Comparison of ENCODE assay signal across 10 mouse cellular contexts in genomic region chr4:55650186-55650585, GRCm38 (mm10).
A peak's percentile ranks its signal among the peaks of the same experiment; 100 is the strongest.
DNase-seq lines count a peak whose midpoint lies in the region; ATAC-seq lines count a peak whose summit lies in the region.
"Had no signal": no experiment of that assay in that cellular context is flagged by ENCODE, and none has a peak within 500 bp of the region (broad histone marks: within the 10 kb centered on the region; RNA-seq: fewer than 3 reads in every experiment).

No protein-coding gene starts in this region.

- peaks cover 11% of the 10 kb centered on the region for H3K4me1 ChIP-seq in kidney, embryonic 15.5 days
- peaks cover 29% of the 10 kb centered on the region for H3K4me1 ChIP-seq in embryonic facial prominence, embryonic 15.5 days
- H3K4me1 ChIP-seq in hindbrain, embryonic 10.5 days (replicated peaks), result peaks cover 18% of the 10 kb centered on the region
- peaks cover 18% of the 10 kb centered on the region for H3K4me1 ChIP-seq in midbrain, embryonic 15.5 days

- H3K9me3 ChIP-seq in kidney, embryonic 15.5 days (replicated peaks), result no peaks in the 10 kb centered on the region
- no peaks in the 10 kb centered on the region for H3K9me3 ChIP-seq in embryonic facial prominence, embryonic 15.5 days (replicated peaks)
- H3K9me3 ChIP-seq in hindbrain, embryonic 10.5 days, result no peaks in the 10 kb centered on the region
- no peaks in the 10 kb centered on the region for H3K9me3 ChIP-seq in midbrain, embryonic 15.5 days

- peak overlapping the region; percentile 90 for H3K4me2 ChIP-seq in kidney, embryonic 15.5 days
- H3K4me2 ChIP-seq in embryonic facial prominence, embryonic 15.5 days (replicated peaks), result no peak overlapping the region
- no peak overlapping the region; the same call in 1 of the 2 replicates for H3K4me2 ChIP-seq in midbrain, embryonic 15.5 days

- no peaks in the 10 kb centered on the region for H3K36me3 ChIP-seq in kidney, embryonic 15.5 days
- no peaks in the 10 kb centered on the region for H3K36me3 ChIP-seq in embryonic facial prominence, embryonic 15.5 days
- no peaks in the 10 kb centered on the region for H3K36me3 ChIP-seq in hindbrain, embryonic 10.5 days
- no peaks in the 10 kb centered on the region for H3K36me3 ChIP-seq in midbrain, embryonic 15.5 days (replicated peaks)

- H3K27ac ChIP-seq in kidney, embryonic 15.5 days, result peak overlapping the region; percentile 96; the same call in 1 of the 2 replicates
- H3K27ac ChIP-seq in embryonic facial prominence, embryonic 15.5 days (replicated peaks), result peak overlapping the region; percentile 98
- peak overlapping the region; percentile 92; the same call in 1 of the 2 replicates for H3K27ac ChIP-seq in hindbrain, embryonic 10.5 days
- peak overlapping the region; percentile 90; the same call in 1 of the 2 replicates for H3K27ac ChIP-seq in midbrain, embryonic 15.5 days

- no peak for ATAC-seq in kidney, embryonic 15.5 days (replicated peaks; ENCODE audit: low FRiP score)
- no peak for ATAC-seq in embryonic facial prominence, embryonic 15.5 days (ENCODE audit: insufficient number of reproducible peaks, low FRiP score, low TSS enrichment, low read depth)
- ATAC-seq in midbrain, embryonic 15.5 days (replicated peaks), result no peak; the same call in 1 of the 2 replicates
- no peak for ATAC-seq in erythroblast, adult 5-6 weeks (replicated peaks; ENCODE audit: low FRiP score, poor library complexity, severe bottlenecking)

- WGBS in kidney, embryonic 15.5 days, result 50% methylated on average over 7 of the region's 7 CpGs
- WGBS in embryonic facial prominence, embryonic 15.5 days, result 40% methylated on average over 7 of the region's 7 CpGs
- WGBS in hindbrain, embryonic 10.5 days, result 61% methylated on average over 7 of the region's 7 CpGs
- WGBS in midbrain, embryonic 15.5 days, result 67% methylated on average over 7 of the region's 7 CpGs

- no peak overlapping the region for H3K4me3 ChIP-seq in kidney, embryonic 15.5 days (replicated peaks)
- H3K4me3 ChIP-seq in embryonic facial prominence, embryonic 15.5 days (replicated peaks), result no peak overlapping the region
- peak overlapping the region; percentile 72 for H3K4me3 ChIP-seq in hindbrain, embryonic 10.5 days
- H3K4me3 ChIP-seq in midbrain, embryonic 15.5 days, result no peak overlapping the region
- H3K4me3 ChIP-seq: erythroblast, embryonic 14.5 days had no signal

- peaks cover 23% of the 10 kb centered on the region for H3K27me3 ChIP-seq in kidney, embryonic 15.5 days
- H3K27me3 ChIP-seq in embryonic facial prominence, embryonic 15.5 days, result peaks cover 9% of the 10 kb centered on the region
- H3K27me3 ChIP-seq in hindbrain, embryonic 10.5 days (ENCODE audit: insufficient read depth, poor library complexity, severe bottlenecking), result peaks cover 43% of the 10 kb centered on the region
- H3K27me3 ChIP-seq in midbrain, embryonic 15.5 days (replicated peaks), result 0 out of 2 replicates have a peak, but pooled peaks cover under 1% of the 10 kb centered on the region
- H3K27me3 ChIP-seq: Patski had no signal

- DNase-seq in kidney, adult 9 months, result no peak
- DNase-seq in hindbrain, embryonic 10.5 days (ENCODE audit: low spot score), result no peak
- DNase-seq in right cerebral cortex, postnatal 36 days (ENCODE audit: low spot score in 2 of 2), result no peak
- DNase-seq in retina, postnatal 1 day, result no peak

- H3K9ac ChIP-seq in kidney, embryonic 15.5 days, result no peak overlapping the region
- no peak overlapping the region for H3K9ac ChIP-seq in embryonic facial prominence, embryonic 15.5 days
- no peak overlapping the region for H3K9ac ChIP-seq in midbrain, embryonic 15.5 days
